Mouse (Mus musculus) heart, adult 8-10 months (tissue): Measurements from ENCODE around the gene Mslnl. TPM values are rescaled to one million over a fixed set of nuclear protein-coding genes. Genes with fewer than 3 reads are reported as not detected.

ENCODE experiments used
- DNase-seq: peaks from one replicate; pipeline ENCODE4 v3.0.0; 2022; ENCODE audit warnings: low spot score
- total RNA-seq, 4 experiments: library from RNA; stranded (reverse); gene quantifications; 2 replicates each; pipeline ENCODE4 v1.2.4; 2022

Gene Mslnl
- total RNA-seq, 4 experiments from 2014 or later, result not detected

DNA sequence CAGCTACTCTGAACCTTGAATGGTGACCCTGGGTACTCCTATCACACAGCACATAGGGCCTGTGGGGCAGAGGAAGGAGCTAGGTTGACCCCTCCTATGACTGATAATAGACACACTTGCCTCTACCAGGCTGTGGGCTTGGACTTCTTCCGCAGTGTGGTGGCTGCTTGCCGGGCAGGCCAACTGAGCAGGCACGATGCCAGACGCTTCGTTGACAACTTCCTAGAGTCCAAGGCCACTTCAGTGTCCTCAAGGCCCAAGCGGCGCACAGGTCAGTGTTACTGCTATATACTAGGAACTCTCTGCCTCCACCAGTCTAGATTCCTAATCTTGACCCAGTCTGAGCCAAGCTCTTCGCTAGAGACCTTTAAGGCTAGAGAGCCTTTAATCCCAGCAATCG, 8.0 kb downstream of the Mslnl start:
- no peak for DNase-seq

GRCm38 (mm10) chr17:25744311-25744710, 8.5 kb downstream of the Mslnl start:
- DNase-seq, result no peak

DNA sequence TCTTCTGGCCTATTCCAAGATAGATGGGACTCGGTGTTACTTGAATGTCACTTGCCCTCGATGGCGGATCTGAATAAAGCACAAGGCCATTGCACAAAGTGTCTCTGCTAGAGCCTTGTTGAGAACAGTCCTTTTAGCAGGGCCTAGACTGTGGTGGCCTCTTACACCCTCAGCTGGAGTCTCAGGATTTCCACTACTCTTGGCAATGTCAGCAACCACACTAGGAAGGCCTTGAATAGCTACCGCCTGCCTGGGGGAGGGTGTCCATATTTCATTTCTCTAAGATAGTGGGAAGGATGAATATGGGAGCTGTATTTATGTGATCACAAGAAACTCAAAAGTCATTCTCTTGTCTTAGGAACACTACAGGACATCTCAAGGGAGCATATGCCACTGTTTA, 12.4 kb downstream of the Mslnl start:
- no peak for DNase-seq

GRCm38 (mm10) chr17:25749314-25749713, 13.5 kb downstream of the Mslnl start:
- no peak for DNase-seq

DNA sequence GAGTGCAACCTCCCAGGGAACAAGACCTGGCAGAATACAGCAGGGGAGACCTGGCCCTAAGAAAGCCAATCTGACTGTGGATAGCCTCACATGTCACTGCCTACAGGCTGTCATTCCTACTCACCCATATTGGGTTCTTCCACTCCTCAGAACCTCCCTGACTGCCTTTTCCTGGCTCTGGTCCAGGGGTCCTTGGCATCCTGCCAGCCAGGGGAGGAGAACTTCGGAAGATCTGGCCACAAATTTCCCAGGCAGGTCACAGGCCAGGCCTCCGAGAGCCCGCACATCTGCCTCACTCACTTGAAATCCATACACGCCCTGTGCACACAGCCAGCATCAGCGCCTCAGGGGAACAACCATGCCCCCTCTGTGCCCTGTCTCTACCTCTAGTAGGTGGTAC, 15.6 kb downstream of the Mslnl start:
- no peak for DNase-seq

DNA sequence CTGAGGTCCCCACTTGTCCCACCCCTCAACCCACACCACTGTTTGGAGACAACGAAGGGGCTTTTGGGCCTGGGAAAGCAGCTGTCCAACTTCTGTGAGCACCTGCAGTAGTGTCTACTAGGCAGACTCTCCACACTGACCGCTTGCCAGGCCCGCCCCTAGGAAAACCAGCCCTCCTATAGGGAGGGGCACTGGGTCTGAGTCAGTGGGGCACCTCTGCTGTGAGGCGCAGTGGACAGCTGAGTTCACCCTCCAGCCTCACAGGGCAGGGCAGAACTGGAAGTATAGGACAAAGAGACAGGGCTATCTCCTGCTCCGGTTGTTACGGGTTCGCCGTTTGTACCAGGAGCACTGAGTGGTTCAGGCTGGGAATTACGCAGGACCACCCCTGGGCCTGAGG, 18.4 kb downstream of the Mslnl start, which contains the start of gene Msln:
TSS of gene Msln (minus strand) at position 138 of the 400 bp plus-strand sequence.
- no peak for DNase-seq

DNA sequence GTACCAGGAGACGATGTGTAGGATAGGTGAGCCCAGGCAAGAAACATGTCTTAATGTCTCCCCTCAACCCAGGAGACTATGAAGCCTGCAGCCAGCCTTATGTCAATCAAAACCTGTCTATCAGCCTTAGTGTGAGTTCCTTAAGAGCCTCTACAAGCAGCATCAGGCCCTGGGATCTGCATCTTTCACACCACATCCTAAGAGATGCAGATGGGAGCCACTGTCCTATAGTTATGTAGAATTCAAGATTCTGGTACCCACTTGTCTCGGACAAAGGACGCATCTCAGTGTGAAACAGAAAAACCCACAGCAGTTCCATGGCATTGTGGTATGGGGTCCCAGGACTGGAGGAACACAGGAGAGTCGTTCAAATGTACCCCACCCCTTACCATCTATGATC, 19.2 kb downstream of the Mslnl start:
- no peak for DNase-seq

GRCm38 (mm10) chr17:25755627-25756377, 20.0 kb downstream of the Mslnl start:
- no peak for DNase-seq

- no peak for DNase-seq
These were observed 20.8 kb downstream of the Mslnl start for GRCm38 (mm10) chr17:25756378-25757242.

GRCm38 (mm10) chr17:25757691-25758090, 21.8 kb downstream of the Mslnl start:
- DNase-seq, result no peak

DNA sequence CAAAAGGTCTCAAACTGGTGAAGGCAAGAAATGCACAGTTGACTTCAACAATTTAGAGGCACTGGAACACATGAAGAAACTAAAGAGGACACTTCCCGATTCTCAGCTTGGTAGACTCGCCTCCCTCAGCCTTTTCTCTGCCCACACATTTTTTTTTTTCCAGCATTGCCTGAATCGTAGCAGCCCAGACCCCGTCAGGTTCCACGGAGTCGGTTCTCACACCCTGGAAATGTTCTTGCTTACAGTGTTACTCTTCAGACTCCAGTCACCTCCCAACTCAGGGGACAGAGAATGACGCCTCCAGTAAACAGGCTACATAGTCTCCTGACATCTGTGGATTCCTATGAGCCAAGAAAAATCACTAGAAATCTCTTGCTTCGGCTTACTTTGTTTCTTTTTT, 24.3 kb downstream of the Mslnl start:
- no peak for DNase-seq

DNA sequence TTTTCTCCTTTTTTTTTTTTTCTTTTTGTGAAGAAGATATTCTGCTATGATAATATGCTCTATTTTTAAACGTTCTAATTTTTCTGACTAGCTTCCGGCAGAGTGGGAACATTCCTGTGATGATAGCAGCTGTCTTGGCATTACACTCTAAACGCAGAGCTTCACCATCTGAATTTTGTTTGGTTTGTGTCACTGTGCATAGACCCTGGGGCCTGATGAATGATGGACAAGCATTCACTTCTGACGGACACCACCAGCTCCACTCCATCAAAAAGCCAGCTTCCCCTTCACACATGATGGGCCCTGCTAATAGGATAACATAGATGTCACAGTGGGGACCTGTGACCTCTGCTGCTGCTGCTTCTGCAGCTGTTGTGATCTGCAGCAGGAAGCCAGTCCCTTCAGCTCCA, 25.7 kb downstream of the Mslnl start:
- no peak for DNase-seq

GRCm38 (mm10) chr17:25762591-25762990, 26.7 kb downstream of the Mslnl start:
- no peak for DNase-seq

DNA sequence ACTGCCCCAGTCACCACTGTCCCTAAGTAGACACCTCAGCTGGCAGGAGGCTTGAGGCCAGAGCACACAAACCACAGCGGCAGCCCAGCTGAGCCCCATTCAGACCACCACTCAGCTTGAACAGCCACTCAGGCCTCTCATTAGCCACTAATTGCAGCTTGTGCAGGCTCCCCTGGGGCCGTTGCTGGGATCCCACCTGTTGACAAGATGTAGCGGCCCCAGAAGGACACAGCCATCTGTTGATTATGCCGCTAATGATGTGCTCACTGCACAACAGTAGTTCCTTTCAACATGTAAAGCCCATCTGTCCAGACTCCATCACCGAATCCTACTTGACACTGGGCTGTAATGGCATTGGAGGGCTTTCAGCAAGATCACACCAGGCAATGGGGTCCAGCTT, 30.0 kb downstream of the Mslnl start:
- DNase-seq, result no peak

DNA sequence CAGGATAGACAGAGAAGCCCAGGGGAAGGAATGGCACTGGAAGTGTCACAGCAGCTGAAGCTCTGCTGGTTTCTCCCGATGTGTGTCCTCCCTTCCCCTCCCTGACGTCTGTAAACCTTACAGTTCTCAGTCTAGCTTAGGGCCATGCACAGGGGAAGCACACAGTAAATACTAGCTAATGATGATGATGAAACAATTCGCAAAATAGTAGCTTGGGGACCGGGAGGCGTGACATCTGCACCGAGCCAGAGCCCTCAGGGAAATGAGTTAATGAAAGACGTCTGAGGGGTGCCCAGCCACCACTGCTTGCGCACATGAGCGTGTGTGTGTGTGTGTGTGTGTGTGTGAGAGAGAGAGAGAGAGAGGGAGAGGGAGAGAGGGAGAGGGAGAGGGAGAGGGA, 33.5 kb downstream of the Mslnl start:
- no peak for DNase-seq

- peak; percentile 97 for DNase-seq
These were observed 37.8 kb downstream of the Mslnl start, which contains the start of gene Narfl for GRCm38 (mm10) chr17:25773549-25774120. TSS of gene Narfl (plus strand) at chr17:25773776.

DNA sequence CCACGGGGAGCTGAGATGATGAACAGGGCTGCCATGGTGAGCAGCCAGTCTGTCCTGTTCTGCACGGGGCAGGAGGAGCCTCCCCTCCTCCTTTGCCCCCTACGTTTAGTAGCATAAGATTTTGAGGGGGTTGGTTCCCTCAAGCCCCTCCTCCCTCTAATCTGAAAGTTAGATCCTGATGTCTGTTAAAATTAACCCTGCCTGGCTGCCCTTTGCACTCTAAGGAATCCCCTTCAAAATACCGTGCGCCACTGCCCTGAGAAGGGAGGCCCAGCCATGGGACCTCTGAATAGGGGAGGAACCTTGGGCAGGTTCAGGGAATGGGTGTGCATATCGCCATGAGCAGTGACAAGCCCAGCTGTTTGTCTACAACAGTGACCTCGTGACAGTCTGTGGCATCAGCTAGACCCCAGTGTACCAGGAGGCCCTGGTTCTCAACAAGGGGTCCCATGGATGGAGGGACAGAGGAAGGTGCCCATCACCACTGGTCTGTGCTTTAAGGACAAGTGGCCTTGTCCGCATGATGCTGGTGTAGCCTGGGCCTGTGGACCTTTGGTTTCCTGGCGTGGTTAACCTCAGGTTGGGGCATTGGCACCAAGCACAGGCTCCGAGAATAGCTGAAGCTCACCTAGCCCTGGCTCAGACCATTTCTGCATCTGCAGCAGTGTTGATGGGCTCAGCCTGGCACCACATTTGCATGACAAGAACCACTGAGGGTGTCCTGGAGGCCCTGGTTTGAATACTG, 39.6 kb downstream of the Mslnl start:
- no peak for DNase-seq

DNA sequence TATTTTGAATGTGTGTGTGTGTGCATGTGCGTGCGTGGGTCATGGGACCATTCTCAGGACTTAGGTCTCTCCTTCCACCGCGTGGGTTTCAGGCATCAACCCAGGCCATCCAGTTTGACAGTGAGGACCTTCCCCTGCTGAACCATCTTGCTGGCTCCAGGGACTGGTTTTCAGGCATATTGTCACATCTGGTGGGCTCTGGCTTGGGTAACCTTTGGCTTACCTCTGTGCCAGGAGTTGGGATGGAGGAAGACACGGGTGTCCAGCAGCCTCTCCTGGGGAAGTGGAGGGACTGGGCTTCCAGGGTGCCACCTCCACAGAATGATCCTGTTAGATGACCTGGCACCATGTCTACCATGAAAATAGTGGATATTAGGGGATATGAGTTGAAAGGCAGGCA, 42.1 kb downstream of the Mslnl start:
- no peak for DNase-seq

- no peak for DNase-seq
These were observed 45.5 kb downstream of the Mslnl start for GRCm38 (mm10) chr17:25781339-25781738.

DNA sequence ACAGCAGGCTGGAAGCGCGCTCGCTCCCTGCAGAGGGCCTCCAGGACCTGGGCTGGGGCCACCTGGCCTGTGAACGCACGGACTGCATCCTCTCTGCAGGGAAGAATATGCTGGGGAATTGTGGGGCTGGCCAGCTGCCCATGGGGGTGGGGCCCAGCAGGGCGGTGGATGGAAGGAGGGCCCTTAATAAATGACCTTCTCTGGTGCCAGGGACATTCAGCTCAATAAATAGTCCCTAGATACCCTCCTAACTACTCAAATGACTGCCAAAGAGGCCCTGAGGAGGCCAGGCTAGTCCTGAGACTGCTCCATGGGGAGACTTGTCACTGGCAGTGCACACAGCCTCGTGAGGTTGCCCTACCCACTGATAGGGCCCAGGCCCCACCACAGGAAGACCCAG, 47.2 kb downstream of the Mslnl start:
- DNase-seq, result no peak

- DNase-seq, result no peak
These were observed 48.2 kb downstream of the Mslnl start for GRCm38 (mm10) chr17:25783861-25784574.
